Mouse (Mus musculus) hindbrain, postnatal 0 days (tissue): ENCODE results near the gene Gm9611. TPM values are rescaled to one million over a fixed set of nuclear protein-coding genes. Genes with fewer than 3 reads are reported as not detected.
"Not testable (repeated sequence)": the region's sequence is repeated elsewhere in the genome, so short reads cannot be mapped to it uniquely, and the experiment has no call there.

Experiments used
- ATAC-seq: fragments of 200-750 bp; cut with Nextera tagmentation; 2 replicates; pipeline ENCODE4 v1.8.0; 2017; ENCODE audit warnings: mild to moderate bottlenecking, moderate TSS enrichment, moderate library complexity
- DNase-seq: peaks from one replicate; pipeline ENCODE4 v3.0.0-alpha.2; 2015; ENCODE audit warnings: low spot score
- H3K27ac ChIP-seq: fragments of 300-500 bp; sonication (generic); 2 replicates; pipeline ENCODE4 v1.5.1; 2014; ENCODE audit warnings: mild to moderate bottlenecking
- H3K27me3 ChIP-seq: fragments of 300-500 bp; sonication (generic); 2 replicates; pipeline ENCODE4 v1.6.1; 2014; ENCODE audit warnings: low read length, mixed read lengths; ENCODE audit not compliant: insufficient read depth
- H3K36me3 ChIP-seq: fragments of 300-500 bp; sonication (generic); 2 replicates; pipeline ENCODE4 v1.6.1; 2014; ENCODE audit warnings: low read length, mixed read lengths; ENCODE audit not compliant: insufficient read depth
- H3K4me1 ChIP-seq: fragments of 300-500 bp; sonication (generic); 2 replicates; pipeline ENCODE4 v1.6.1; 2014; ENCODE audit warnings: antibody characterized with exemption, low read length, mixed read lengths; ENCODE audit not compliant: insufficient read depth
- H3K4me2 ChIP-seq: fragments of 300-500 bp; sonication (generic); 2 replicates; pipeline ENCODE4 v1.6.1; 2014; ENCODE audit warnings: low read depth, mild to moderate bottlenecking, low read length, moderate library complexity, mixed read lengths
- H3K4me3 ChIP-seq: fragments of 300-500 bp; sonication (generic); 2 replicates; pipeline ENCODE4 v1.5.1; 2014; ENCODE audit warnings: low read length
- H3K9ac ChIP-seq: fragments of 300-500 bp; sonication (generic); replicated peaks from 2 replicates; pipeline ENCODE4 v1.6.1; 2014; ENCODE audit warnings: mild to moderate bottlenecking, low read length, moderate library complexity, mixed read lengths
- H3K9me3 ChIP-seq: fragments of 300-500 bp; sonication (generic); 2 replicates; pipeline ENCODE4 v1.6.1; 2016; ENCODE audit warnings: low read length, mixed read lengths
- WGBS: fragments of 180-500 bp; shearing (Covaris S2); extraction: QIAGEN DNeasy Blood & Tissue Kit; methylation state at CpG from one replicate; pipeline ENCODE4 v1.1.7; 2014; 5-methylcytosine and 5-hydroxymethylcytosine counted together
- microRNA-seq, 2 experiments: library from miRNA; unstranded; fragments of <30 nt; microRNA quantifications; one replicate each; pipeline ENCODE4; 2016
- polyA plus RNA-seq: library from polyadenylated mRNA; unstranded; fragments of >200 nt; fragmentation: Nextera tagmentation; extraction: Ambion mirVana; gene quantifications from 2 replicates; pipeline ENCODE4 v1.2.1, GENCODE M21; 2015
- total RNA-seq: library from RNA; depleted of rRNA; stranded (reverse); fragments of >200 nt; gene quantifications from 2 replicates; pipeline ENCODE4 v1.2.3, GENCODE M21; 2014; rRNA removed

Gm9611 gene
- total RNA-seq = not detected in 2 replicates
- not detected in 2 replicates for polyA plus RNA-seq

DNA sequence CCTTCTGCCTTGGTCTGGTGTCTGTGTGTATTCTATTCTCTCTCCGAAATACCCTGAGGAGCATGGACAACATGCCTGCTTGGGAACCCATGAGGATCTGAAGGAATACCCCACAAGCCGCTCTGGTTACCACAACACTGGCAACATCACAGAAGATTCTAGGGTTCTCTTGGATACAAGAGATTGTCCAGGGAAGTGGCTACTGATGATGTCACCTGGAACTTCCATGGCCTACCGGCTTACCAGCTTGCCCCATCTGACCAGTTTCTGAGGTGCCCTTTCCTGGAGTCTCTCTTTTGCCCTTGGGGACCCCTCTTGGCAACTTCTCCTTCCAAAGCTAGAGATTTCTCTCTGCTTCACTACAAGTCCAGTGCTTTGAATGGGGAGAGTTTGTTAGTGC is at the start of gene Gm9611:
Gene Gm9611 (minus strand): TSS at position 101 of the 400 bp plus-strand sequence.
- H3K36me3 ChIP-seq, H3K9me3 ChIP-seq, ATAC-seq, H3K9ac ChIP-seq, H3K4me2 ChIP-seq, H3K4me3 ChIP-seq, H3K4me1 ChIP-seq, H3K27me3 ChIP-seq, DNase-seq, H3K27ac ChIP-seq: not testable (repeated sequence)
- no CpG with 5 or more reads among the region's 3 CpGs for WGBS

DNA sequence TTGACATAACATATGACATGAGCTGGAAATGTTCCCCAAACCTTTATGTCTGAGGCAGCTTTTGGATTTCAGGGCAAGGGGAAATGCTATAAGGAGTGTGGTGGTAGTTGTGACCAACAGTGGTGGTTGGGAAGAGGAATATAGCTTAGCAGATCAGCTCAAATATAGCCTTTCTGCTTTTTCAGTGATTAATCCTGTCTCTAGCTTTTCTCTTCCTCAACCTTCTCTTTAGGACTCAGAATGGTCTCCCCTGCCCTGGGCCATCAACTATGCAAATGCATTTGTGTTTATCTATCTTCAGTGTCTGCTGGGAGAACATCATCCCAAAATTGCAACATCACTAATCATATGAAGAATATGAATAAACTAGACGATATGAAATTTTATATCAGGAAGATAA is 12.8 kb upstream of the Gm9611 start, which contains the start of gene Gm7995:
Gene Gm7995 (plus strand): TSS at position 301 of the 400 bp plus-strand sequence.
- not testable (repeated sequence) for H3K9ac ChIP-seq, H3K27ac ChIP-seq, H3K36me3 ChIP-seq, H3K4me3 ChIP-seq, H3K4me1 ChIP-seq, H3K4me2 ChIP-seq, H3K9me3 ChIP-seq, DNase-seq, H3K27me3 ChIP-seq, ATAC-seq
- WGBS = no CpG with 5 or more reads among the region's 1 CpGs

GRCm38 (mm10) chr14:42259948-42260347 is 37.2 kb downstream of the Gm9611 start, which contains the start of gene Gm17026:
TSS of gene Gm17026 (minus strand) at chr14:42260048.
- DNase-seq, H3K4me2 ChIP-seq, H3K27ac ChIP-seq, ATAC-seq, H3K4me1 ChIP-seq, H3K36me3 ChIP-seq, H3K4me3 ChIP-seq, H3K9me3 ChIP-seq, H3K27me3 ChIP-seq, H3K9ac ChIP-seq: not testable (repeated sequence)
- WGBS = no CpG with 5 or more reads among the region's 3 CpGs

Small RNA genes within 50 kb of the gene (microRNA-seq; reads per million reads assigned to microRNA genes)
- gene Gm25208 (0 reads per million in 2 experiments), gene Gm25892 (0 reads per million in 2 experiments)

Other genes with a start within 250 kb of the Gm9611 start
- 0.21 TPM in 1 of 2 replicates, not detected in the other for gene Gm7951, start 180.0 kb downstream of the Gm9611 start, total RNA-seq
- gene Gm7951, start 180.0 kb downstream of the Gm9611 start, polyA plus RNA-seq = not detected in 2 replicates
- not detected in 2 replicates for gene Gm17027, start 134.7 kb downstream of the Gm9611 start, total RNA-seq
- not detected in 2 replicates for gene Gm17027, start 134.7 kb downstream of the Gm9611 start, polyA plus RNA-seq
- not detected in 2 replicates for gene Gm3573, start 106.6 kb downstream of the Gm9611 start, total RNA-seq
- gene Gm3573, start 106.6 kb downstream of the Gm9611 start, polyA plus RNA-seq = not detected in 2 replicates
- gene Gm17026, start 37.3 kb downstream of the Gm9611 start, total RNA-seq = not detected in 2 replicates
- gene Gm17026, start 37.3 kb downstream of the Gm9611 start, polyA plus RNA-seq = not detected in 2 replicates
- gene Gm7995, start 12.9 kb upstream of the Gm9611 start, total RNA-seq = not detected in 2 replicates
- not detected in 2 replicates for gene Gm7995, start 12.9 kb upstream of the Gm9611 start, polyA plus RNA-seq
- gene Gm8005, start 142.3 kb upstream of the Gm9611 start, total RNA-seq = not detected in 2 replicates
- not detected in 2 replicates for gene Gm8005, start 142.3 kb upstream of the Gm9611 start, polyA plus RNA-seq
- not detected in 2 replicates for gene Gm8011, start 166.5 kb upstream of the Gm9611 start, total RNA-seq
- not detected in 2 replicates for gene Gm8011, start 166.5 kb upstream of the Gm9611 start, polyA plus RNA-seq
- not detected in 2 replicates for gene Gm8020, start 205.0 kb upstream of the Gm9611 start, total RNA-seq
- not detected in 2 replicates for gene Gm8020, start 205.0 kb upstream of the Gm9611 start, polyA plus RNA-seq
- 0.21 TPM in 1 of 2 replicates, not detected in the other for gene Gm8024, start 226.9 kb upstream of the Gm9611 start, total RNA-seq
- gene Gm8024, start 226.9 kb upstream of the Gm9611 start, polyA plus RNA-seq = not detected in 2 replicates